Mouse (Mus musculus) hematopoietic stem cell, adult 5-6 weeks (primary cell): ENCODE measurements at regions not wholly inside any gene's neighbourhood (a gene's known extent, or its start where the extent isn't known, plus 50 kb on each side); places are given as distances from the start of the nearest gene placed in this dataset.
A peak's percentile ranks its signal among the peaks of the same experiment; 100 is the strongest.

Experiments
- ATAC-seq, 2 experiments: fragments of 125-278 bp in 1 of 2; replicated peaks in 1 of 2; 2 replicates each; pipeline ENCODE4 v1.8.0; 2016 to 2017; ENCODE audit warnings: inconsistent platforms in 2 of 2, mild to moderate bottlenecking in 2 of 2, moderate number of reproducible peaks in 2 of 2, low read depth in 1 of 2, moderate TSS enrichment in 1 of 2; ENCODE audit not compliant: low FRiP score in 2 of 2, poor library complexity in 2 of 2, severe bottlenecking in 2 of 2, insufficient read depth in 1 of 2, low TSS enrichment in 1 of 2

GRCm38 (mm10) chr11:19380935-19381334 is 362.1 kb upstream of the Meis1 start:
- ATAC-seq, result peak; percentile 86 to 87

DNA sequence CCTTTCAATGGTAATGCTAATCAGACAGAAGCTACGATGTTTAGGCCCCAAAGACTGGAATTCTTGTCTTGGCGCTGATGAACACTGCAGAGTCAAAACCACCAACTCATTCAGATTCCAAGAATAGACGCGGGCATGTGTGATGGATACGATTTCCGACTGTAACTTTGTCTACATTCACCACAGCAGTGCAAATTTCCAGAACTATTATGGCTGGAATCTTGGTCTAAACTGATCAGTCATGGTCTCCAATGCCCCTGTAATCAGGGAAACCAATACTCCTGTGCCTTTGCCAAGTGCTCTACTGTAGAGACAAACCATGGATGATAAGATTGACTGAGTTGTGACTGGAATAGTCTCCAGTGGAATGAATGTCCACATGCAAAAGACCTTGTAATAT is 370.4 kb upstream of the Meis1 start:
- ATAC-seq, result no peak

GRCm38 (mm10) chr11:19392190-19392589 is 373.4 kb upstream of the Meis1 start:
- ATAC-seq, result no peak

DNA sequence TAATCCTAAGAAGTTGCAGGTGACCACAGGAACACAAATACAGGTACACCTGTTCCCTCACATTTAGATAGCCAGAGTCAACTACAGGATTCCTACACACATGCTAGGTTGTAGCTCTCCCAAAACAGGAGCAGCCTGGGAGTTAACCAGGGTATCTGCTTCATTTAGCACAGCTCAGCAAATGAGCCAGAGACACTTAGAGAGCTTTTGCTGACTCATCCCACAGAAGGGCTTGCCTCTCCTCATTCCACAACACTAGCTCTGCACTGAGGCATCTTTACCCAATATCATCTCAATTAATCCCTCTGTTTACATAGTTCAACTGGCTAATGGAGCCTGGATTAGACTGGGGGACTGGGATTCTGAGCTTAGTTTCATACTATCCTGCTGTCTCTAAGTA is 375.6 kb upstream of the Meis1 start:
- ATAC-seq, result no peak

DNA sequence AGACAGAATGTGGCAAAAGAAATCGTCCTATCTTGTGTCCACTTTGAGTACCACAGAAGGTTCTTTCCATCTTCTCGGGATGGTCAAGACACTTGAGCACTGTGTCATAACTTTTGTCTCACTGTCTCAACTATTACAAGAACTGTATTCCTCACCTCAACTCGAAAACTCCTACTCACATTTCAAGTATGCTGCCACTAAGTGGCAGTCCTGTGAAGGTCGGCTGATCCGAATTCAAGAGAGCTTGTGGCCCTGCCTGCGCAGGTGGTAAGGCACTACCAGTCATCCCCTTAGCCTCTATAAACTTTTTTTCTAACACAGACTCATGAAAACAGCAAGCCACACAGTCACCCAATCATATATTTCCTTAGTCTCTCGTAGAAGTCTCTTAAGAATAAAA is 381.6 kb upstream of the Meis1 start:
- no peak for ATAC-seq

GRCm38 (mm10) chr11:19420143-19420542 is 401.4 kb upstream of the Meis1 start:
- ATAC-seq, result 0 out of 4 replicates have a peak, but pooled peaks of 1 of the 2 experiments have one; percentile 35

DNA sequence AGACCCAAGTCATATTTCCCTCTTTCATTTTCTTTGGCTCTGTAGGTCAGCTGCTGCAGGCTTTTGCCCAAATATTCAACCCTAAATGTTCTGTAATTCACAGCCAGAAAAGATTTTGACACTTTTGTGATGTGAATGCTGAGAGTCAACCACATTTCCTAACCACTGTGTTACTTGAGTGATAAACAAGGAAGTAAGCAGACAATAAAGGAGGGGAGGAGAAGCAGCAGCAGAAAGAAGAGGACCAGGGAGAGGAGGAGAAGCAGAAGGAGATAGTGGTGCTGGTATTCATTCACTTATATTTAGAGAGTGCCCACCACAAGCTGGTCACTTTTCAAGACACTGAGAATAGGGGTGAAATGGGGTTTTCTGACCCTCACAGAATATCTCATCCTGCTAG is 404.5 kb upstream of the Meis1 start:
- ATAC-seq, result peak; percentile 42 to 54; a peak in 2 of 4 replicates

- 0 out of 4 replicates have a peak, but pooled peaks of 1 of the 2 experiments have one; percentile 13 for ATAC-seq
Observed at GRCm38 (mm10) chr11:19423841-19424815, 405.3 kb upstream of the Meis1 start.

DNA sequence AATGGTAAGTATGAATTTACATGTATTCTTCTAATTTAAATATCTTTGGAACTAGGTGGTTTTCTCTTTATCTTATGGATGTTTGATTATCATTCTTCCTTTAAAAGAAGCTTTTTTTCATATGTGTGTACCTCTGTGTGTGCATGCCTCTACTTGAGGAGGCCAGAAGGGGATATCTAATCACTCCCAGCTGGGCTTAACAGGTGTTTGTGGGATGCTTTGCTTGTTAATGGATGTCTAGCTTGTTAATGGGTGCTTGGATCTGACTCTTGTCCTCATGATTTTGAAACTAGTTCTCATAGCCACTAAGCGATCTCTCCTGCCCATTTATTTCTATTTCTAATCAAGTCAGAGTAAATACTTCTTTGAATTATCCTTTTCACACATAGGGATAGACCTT is 408.8 kb upstream of the Meis1 start:
- ATAC-seq, result no peak

GRCm38 (mm10) chr11:19433680-19434619 is 415.2 kb upstream of the Meis1 start:
- no peak for ATAC-seq

GRCm38 (mm10) chr11:19438385-19438784 is 419.6 kb upstream of the Meis1 start:
- no peak for ATAC-seq

DNA sequence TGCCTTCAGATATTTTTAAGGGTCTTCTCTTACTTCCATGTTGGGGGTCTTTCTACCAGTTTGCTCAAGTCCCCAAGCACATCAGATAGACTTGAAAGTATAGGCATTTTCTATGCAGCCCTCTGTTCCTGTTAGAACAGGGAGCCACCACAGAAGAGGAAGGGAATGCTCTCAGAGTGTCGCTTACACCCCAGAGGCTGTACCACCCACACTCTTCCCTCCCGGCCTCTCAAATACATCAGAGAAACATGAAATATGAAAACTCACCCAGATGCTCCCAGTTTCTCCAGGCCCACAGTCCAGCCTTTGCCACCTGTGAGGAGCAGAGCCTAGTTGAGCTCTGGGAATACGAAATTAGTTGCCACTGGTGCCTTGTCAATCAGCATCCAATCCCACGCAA is 423.2 kb upstream of the Meis1 start:
- no peak for ATAC-seq

- no peak for ATAC-seq
Observed at GRCm38 (mm10) chr11:19455391-19456290, 436.9 kb upstream of the Meis1 start.

- no peak for ATAC-seq
Observed at GRCm38 (mm10) chr11:19456577-19456976, 437.8 kb upstream of the Meis1 start.

GRCm38 (mm10) chr11:19463730-19464358 is 445.1 kb upstream of the Meis1 start:
- ATAC-seq, result no peak

DNA sequence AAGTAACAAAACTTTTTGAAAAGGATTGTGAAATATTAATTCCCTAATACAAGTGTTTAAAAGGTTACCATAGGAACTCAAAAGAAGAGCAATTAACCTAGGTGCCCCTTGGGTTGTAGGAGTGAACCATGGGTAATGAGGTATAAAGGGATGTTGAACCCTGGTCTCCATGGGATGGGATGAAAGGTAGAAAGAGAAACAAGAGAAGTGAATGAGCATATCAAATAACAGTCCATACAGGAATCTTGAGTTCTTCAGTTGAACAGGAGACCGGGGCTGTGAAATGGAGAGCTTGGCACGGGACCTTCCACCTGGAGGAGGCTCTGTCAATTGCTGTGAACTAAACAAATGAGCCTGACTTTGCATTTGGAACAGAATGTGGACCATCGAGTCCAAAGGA is 449.6 kb upstream of the Meis1 start:
- no peak for ATAC-seq

GRCm38 (mm10) chr11:19468803-19469202 is 450.0 kb upstream of the Meis1 start:
- ATAC-seq, result no peak
